Mouse (Mus musculus): ENCODE data around the gene Ankrd33b.

- TF ChIP-seq CTCF (IDR thresholded peaks at IDR 0.05; ENCODE audit: borderline replicate concordance, control insufficient read depth, extremely low read depth, insufficient read depth, low read length, poor library complexity) (no peak), POLR2A (IDR thresholded peaks at IDR 0.05; ENCODE audit: control insufficient read depth, extremely low read depth, insufficient read depth, low read length, poor library complexity) (no peak)
These were observed 81.8 kb downstream of the Ankrd33b start for GRCm38 (mm10) chr15:31285695-31286094.
